Mouse (Mus musculus) kidney, postnatal 14 days (tissue): Measurements from ENCODE around the gene Gpr179.
A peak's percentile ranks its signal among the peaks of the same experiment; 100 is the strongest.

Experiments used
- DNase-seq: peaks from one replicate; pipeline ENCODE4 v3.0.0; 2022; ENCODE audit warnings: mixed read lengths

Gpr179 gene

GRCm38 (mm10) chr11:97352027-97352684 lies at the start of gene Gpr179:
TSS of gene Gpr179 (minus strand) at chr11:97352077.
- DNase-seq = no peak

- no peak for DNase-seq
Measured at GRCm38 (mm10) chr11:97401082-97401481, 49.2 kb upstream of the Gpr179 start.

GRCm38 (mm10) chr11:97399958-97400710 lies 48.3 kb upstream of the Gpr179 start:
- DNase-seq = peak; percentile 91

- DNase-seq = peak; percentile 58
Measured at GRCm38 (mm10) chr11:97398506-97398905, 46.6 kb upstream of the Gpr179 start.

- DNase-seq = peak; percentile 40
Measured at GRCm38 (mm10) chr11:97394146-97394545, 42.3 kb upstream of the Gpr179 start.

- DNase-seq = no peak
Measured at GRCm38 (mm10) chr11:97393658-97394057, 41.8 kb upstream of the Gpr179 start.

- no peak for DNase-seq
Measured at GRCm38 (mm10) chr11:97389127-97389526, 37.2 kb upstream of the Gpr179 start.

GRCm38 (mm10) chr11:97387811-97388210 lies 35.9 kb upstream of the Gpr179 start:
- no peak for DNase-seq

- DNase-seq = no peak
Measured at GRCm38 (mm10) chr11:97383764-97384163, 31.9 kb upstream of the Gpr179 start.

- no peak for DNase-seq
Measured at GRCm38 (mm10) chr11:97383017-97383416, 31.1 kb upstream of the Gpr179 start.

- no peak for DNase-seq
Measured at GRCm38 (mm10) chr11:97380036-97380435, 28.2 kb upstream of the Gpr179 start.

- DNase-seq = no peak
Measured at GRCm38 (mm10) chr11:97373402-97373801, 21.5 kb upstream of the Gpr179 start.

GRCm38 (mm10) chr11:97372159-97372864 lies 20.4 kb upstream of the Gpr179 start:
- DNase-seq = no peak

GRCm38 (mm10) chr11:97370329-97371091 lies 18.6 kb upstream of the Gpr179 start:
- peak; percentile 53 for DNase-seq

GRCm38 (mm10) chr11:97368501-97368900 lies 16.6 kb upstream of the Gpr179 start:
- no peak for DNase-seq

GRCm38 (mm10) chr11:97365556-97365955 lies 13.7 kb upstream of the Gpr179 start:
- no peak for DNase-seq

GRCm38 (mm10) chr11:97363644-97363995 lies 11.7 kb upstream of the Gpr179 start:
- peak; percentile 19 for DNase-seq

GRCm38 (mm10) chr11:97362943-97363643 lies 11.2 kb upstream of the Gpr179 start:
- peak; percentile 45 for DNase-seq

- DNase-seq = no peak
Measured at GRCm38 (mm10) chr11:97362649-97362942, 10.7 kb upstream of the Gpr179 start.

GRCm38 (mm10) chr11:97361948-97362648 lies 10.2 kb upstream of the Gpr179 start, which contains the start of gene Socs7:
TSS of gene Socs7 (plus strand) at chr11:97362551.
- DNase-seq = peak; percentile 97

GRCm38 (mm10) chr11:97357663-97358062 lies 5.8 kb upstream of the Gpr179 start:
- peak; percentile 86 for DNase-seq

- no peak for DNase-seq
Measured at GRCm38 (mm10) chr11:97355247-97355646, 3.4 kb upstream of the Gpr179 start.
